Mouse (Mus musculus): ENCODE results near the gene Ano6. TPM values are rescaled to one million over a fixed set of nuclear protein-coding genes. Genes with fewer than 3 reads are reported as not detected.

Ano6 gene
- polyA plus RNA-seq, 1 experiment from 2014 or later: 16.2 TPM

DNA sequence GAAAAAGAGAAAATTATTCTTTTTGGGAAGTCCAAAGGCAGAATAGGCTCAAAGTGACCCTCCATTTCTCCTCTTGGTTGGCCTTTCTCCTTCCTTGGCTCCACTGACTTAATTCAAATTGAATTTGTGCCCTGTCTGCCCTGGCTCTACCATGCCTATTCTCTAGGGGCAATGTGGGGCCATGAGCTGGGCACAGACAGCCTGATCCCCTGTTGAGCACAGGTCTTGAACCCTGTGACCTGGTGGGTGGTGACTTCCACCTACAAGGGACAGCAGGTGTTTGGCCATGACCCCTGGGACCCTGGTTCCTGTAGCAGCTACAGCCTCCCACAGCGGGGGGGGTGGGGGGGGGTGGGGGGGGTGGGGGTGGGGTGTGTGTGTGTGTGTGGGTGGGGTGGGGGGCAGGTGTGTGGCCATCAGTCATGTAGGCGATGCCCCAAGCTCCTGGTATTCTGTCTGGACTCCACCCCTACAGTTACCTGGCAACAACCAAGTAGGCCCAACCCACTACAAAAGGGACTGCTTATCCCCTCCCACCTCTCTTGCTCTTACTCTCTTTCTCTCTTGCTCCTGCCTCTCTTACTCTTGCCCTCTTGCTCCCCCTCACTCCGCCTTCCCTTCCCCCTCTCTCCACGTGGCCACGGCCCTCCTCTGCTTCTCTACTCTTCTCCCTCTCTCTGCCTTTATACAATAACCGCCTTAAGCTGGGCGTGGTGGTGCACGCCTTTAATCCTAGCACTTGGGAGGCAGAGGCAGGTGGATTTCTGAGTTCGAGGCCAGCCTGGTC is 28.8 kb downstream of the Ano6 start:
- ATAC-seq (ENCODE audit: low FRiP score, low TSS enrichment) (peak; percentile 26; the same call in 1 of the 2 replicates), DNase-seq (ENCODE audit: low spot score) (no peak)
- Histone ChIP-seq H3K9me3 (ENCODE audit: control insufficient read depth, low read length) (no peaks in the 10 kb centered on the region), H3K9ac (ENCODE audit: low read length) (no peak overlapping the region), H3K36me3 (ENCODE audit: control insufficient read depth, insufficient read depth, low read length) (no peaks in the 10 kb centered on the region), H3K27ac (replicated peaks) (no peak overlapping the region), H3K4me1 (replicated peaks; ENCODE audit: control insufficient read depth, insufficient read depth) (no peaks in the 10 kb centered on the region; the same call in 1 of the 2 replicates), H3K4me2 (replicated peaks; ENCODE audit: low read depth) (no peak overlapping the region), H3K4me3 (ENCODE audit: low read depth, low read length) (no peak overlapping the region), H3K27me3 (ENCODE audit: control insufficient read depth, insufficient read depth, low read length) (no peaks in the 10 kb centered on the region)
- TF ChIP-seq EP300 (optimal IDR thresholded peaks at IDR 0.05): no peak
- 84% methylated on average over 9 of the region's 9 CpGs for WGBS

- H3K36me3 ChIP-seq (ENCODE audit: control insufficient read depth, insufficient read depth, low read length): no peaks in the 10 kb centered on the region; the same call in 1 of the 2 replicates
- no peak overlapping the region for H3K27ac ChIP-seq (replicated peaks)
- H3K27me3 ChIP-seq (ENCODE audit: control insufficient read depth, insufficient read depth, low read length): no peaks in the 10 kb centered on the region
- no peak overlapping the region for H3K4me2 ChIP-seq (replicated peaks; ENCODE audit: low read depth)
- no peak overlapping the region for H3K4me3 ChIP-seq (ENCODE audit: low read depth, low read length)
- 90% methylated on average over 12 of the region's 12 CpGs for WGBS
- H3K9me3 ChIP-seq (ENCODE audit: control insufficient read depth, low read length): no peaks in the 10 kb centered on the region
- ATAC-seq (ENCODE audit: low FRiP score, low TSS enrichment): no peak; the same call in 1 of the 2 replicates
- H3K4me1 ChIP-seq (replicated peaks; ENCODE audit: control insufficient read depth, insufficient read depth): no peaks in the 10 kb centered on the region; the same call in 1 of the 2 replicates
- H3K9ac ChIP-seq (ENCODE audit: low read length): no peak overlapping the region
- no peak for DNase-seq (ENCODE audit: low spot score)
- TF ChIP-seq EP300 (optimal IDR thresholded peaks at IDR 0.05): no peak
- TF ChIP-seq CTCF (IDR thresholded peaks at IDR 0.05; ENCODE audit: low read depth): no peak
Observed at GRCm38 (mm10) chr15:95820142-95820541, 29.5 kb downstream of the Ano6 start.

DNA sequence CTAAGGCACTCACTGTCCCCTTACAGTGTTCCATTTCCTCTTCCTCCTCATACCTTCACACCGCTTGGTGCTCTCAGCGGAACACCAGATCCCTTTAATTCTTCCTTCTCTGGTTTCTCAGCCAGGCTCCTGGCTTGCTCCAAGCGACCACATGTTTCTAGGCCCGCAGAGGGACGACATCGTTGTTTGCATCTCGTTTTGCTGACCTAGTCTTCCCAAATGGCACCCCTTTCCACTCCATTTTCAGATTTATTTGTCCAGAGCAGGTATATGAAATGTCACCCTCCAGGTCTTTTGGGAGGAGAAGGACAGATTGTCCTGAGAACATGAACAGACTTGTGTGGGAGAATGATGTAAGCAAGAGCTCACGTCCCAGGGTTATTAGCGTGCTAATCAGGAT is 30.0 kb downstream of the Ano6 start:
- DNase-seq (ENCODE audit: low spot score): no peak
- 79% methylated on average over 9 of the region's 9 CpGs for WGBS

GRCm38 (mm10) chr15:95822099-95822498 is 31.5 kb downstream of the Ano6 start:
- Histone ChIP-seq H3K4me2 (replicated peaks; ENCODE audit: low read depth) (no peak overlapping the region), H3K4me3 (ENCODE audit: low read depth, low read length) (no peak overlapping the region), H3K36me3 (ENCODE audit: control insufficient read depth, insufficient read depth, low read length) (no peaks in the 10 kb centered on the region; the same call in 1 of the 2 replicates), H3K9me3 (ENCODE audit: control insufficient read depth, low read length) (no peaks in the 10 kb centered on the region), H3K4me1 (replicated peaks; ENCODE audit: control insufficient read depth, insufficient read depth) (no peaks in the 10 kb centered on the region; the same call in 1 of the 2 replicates), H3K27ac (replicated peaks) (no peak overlapping the region), H3K9ac (ENCODE audit: low read length) (no peak overlapping the region), H3K27me3 (ENCODE audit: control insufficient read depth, insufficient read depth, low read length) (no peaks in the 10 kb centered on the region)
- 74% methylated on average over 9 of the region's 9 CpGs for WGBS
- DNase-seq (ENCODE audit: low spot score) (no peak), ATAC-seq (ENCODE audit: low FRiP score, low TSS enrichment) (no peak)
- TF ChIP-seq EP300 (optimal IDR thresholded peaks at IDR 0.05): no peak
- no peak for TF ChIP-seq CTCF (IDR thresholded peaks at IDR 0.05; ENCODE audit: low read depth)

More for the DNA sequence above, 30.0 kb downstream of the Ano6 start:
- Histone ChIP-seq H3K4me3 (ENCODE audit: low read depth, low read length) (no peak overlapping the region), H3K9me3 (ENCODE audit: control insufficient read depth, low read length) (no peaks in the 10 kb centered on the region), H3K36me3 (ENCODE audit: control insufficient read depth, insufficient read depth, low read length) (no peaks in the 10 kb centered on the region; the same call in 1 of the 2 replicates), H3K4me1 (replicated peaks; ENCODE audit: control insufficient read depth, insufficient read depth) (no peaks in the 10 kb centered on the region; the same call in 1 of the 2 replicates), H3K27me3 (ENCODE audit: control insufficient read depth, insufficient read depth, low read length) (no peaks in the 10 kb centered on the region), H3K4me2 (replicated peaks; ENCODE audit: low read depth) (no peak overlapping the region), H3K9ac (ENCODE audit: low read length) (no peak overlapping the region), H3K27ac (replicated peaks) (no peak overlapping the region)
- TF ChIP-seq CTCF (IDR thresholded peaks at IDR 0.05; ENCODE audit: low read depth) (no peak), EP300 (optimal IDR thresholded peaks at IDR 0.05) (no peak)
- no peak for ATAC-seq (ENCODE audit: low FRiP score, low TSS enrichment)

- no peak for TF ChIP-seq CTCF (IDR thresholded peaks at IDR 0.05; ENCODE audit: low read depth)
- TF ChIP-seq EP300 (optimal IDR thresholded peaks at IDR 0.05): no peak
- no peak for ATAC-seq (ENCODE audit: low FRiP score, low TSS enrichment)
- no peak overlapping the region for H3K4me3 ChIP-seq (ENCODE audit: low read depth, low read length)
- 76% methylated on average over 13 of the region's 13 CpGs for WGBS
- H3K36me3 ChIP-seq (ENCODE audit: control insufficient read depth, insufficient read depth, low read length): no peaks in the 10 kb centered on the region; the same call in 1 of the 2 replicates
- H3K9me3 ChIP-seq (ENCODE audit: control insufficient read depth, low read length): no peaks in the 10 kb centered on the region
- no peak for DNase-seq (ENCODE audit: low spot score)
- H3K27me3 ChIP-seq (ENCODE audit: control insufficient read depth, insufficient read depth, low read length): no peaks in the 10 kb centered on the region
- no peak overlapping the region for H3K9ac ChIP-seq (ENCODE audit: low read length)
- no peak overlapping the region for H3K27ac ChIP-seq (replicated peaks)
- H3K4me1 ChIP-seq (replicated peaks; ENCODE audit: control insufficient read depth, insufficient read depth): no peaks in the 10 kb centered on the region; the same call in 1 of the 2 replicates
- H3K4me2 ChIP-seq (replicated peaks; ENCODE audit: low read depth): no peak overlapping the region
Observed at GRCm38 (mm10) chr15:95823383-95824306, 33.0 kb downstream of the Ano6 start.

Data from stomach, postnatal 0 days (tissue).